Mouse (Mus musculus): ENCODE measurements around the gene Nedd9.

Nedd9 gene

DNA sequence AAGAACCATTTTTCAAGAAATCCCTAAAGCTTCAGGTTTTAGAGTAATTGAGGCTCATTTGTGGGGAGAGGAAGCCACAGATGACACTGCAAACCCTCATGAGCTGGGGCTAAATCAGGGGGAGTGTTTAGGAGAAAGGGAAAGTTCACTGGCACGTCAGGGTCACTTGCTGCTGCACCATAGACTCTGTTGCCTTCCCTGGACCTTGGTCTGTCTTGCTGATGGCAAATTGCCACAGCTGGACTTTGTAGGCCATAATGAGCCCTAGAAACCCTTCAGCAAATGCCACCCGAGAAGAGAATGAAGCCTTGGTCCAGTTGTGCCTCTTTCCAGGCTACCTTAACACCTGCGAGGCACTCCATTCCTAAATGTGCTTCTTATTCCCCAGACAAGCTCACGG, 66.8 kb downstream of the Nedd9 start:
- in situ Hi-C loops (cut with MboI; ENCODE audit: unreplicated experiment in 2 of 2): no loop called here

DNA sequence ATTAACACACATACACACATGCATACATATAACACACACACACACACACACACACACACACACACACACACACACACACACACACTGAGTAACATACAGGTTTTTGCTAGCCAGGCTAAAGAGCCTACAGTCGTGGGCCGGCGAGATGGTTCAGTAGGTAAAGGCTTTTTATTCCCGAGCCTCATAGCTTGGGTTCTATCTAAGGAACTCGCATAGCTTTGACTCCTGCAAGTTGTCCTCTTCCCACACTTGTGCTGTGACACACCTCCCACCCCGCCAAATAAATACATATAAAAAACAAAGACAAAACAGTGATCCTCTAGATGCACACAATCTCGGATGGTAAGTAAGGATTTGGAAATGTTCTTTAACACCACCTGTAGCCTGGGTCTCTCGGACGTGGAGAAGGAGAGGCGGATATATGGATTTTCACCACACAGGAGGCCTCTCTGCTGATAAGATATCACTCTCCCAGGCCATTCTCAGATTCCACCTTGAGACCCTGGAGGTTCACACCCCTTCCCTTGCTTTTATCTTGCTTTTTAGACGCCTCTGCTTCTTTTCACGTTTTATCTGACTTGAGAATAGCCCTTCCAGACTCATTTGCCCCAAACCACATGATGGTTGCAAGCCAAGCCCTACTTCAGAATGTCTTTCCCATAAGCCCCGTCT, 68.8 kb downstream of the Nedd9 start:
- in situ Hi-C loops (cut with MboI; ENCODE audit: unreplicated experiment in 2 of 2): no loop called here

DNA sequence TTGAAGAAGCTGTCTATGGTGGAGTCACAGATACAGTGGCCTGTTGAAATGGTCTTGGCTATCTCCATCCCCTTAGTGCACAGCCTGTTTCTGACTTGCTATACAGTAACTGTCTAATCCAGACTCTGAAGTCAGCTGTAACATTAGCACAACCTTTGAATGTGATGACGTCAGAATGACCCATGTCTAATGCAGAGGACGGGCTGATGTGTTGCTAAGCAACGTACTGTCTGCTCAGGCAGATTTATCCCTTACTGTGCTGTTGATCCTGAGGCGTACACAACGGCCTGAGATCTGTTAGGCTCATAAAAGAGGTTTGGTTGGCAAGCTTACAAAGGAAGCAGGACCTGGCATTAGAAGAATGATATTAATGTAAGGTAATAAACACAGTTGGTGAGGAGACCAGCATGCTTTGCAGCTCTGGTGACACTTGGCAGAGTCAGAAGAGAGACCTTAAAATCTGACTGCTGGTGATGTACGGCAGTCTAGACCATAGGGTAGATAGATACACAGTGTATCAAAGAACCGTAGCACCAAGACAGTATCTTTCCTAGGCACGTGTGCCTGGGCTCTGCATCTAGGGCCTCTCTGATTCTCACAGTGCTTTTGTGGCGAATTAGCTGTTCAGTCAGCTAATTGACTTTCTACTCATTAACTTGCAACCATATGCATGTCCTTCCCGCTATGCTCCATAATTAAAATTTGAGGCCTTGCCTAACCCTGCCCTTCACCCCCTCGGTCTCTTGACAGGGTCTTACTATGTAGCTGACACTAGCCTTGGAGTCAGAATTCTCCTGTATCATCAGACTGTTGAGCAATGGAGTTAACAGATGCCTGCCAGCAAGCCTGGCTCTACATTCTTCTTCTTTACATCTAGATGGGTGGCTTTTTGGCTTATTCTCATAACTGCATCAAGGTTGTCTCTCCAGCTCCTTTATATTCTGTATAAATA, 70.8 kb downstream of the Nedd9 start:
- in situ Hi-C loops (cut with MboI; ENCODE audit: unreplicated experiment in 2 of 2): no loop called here

DNA sequence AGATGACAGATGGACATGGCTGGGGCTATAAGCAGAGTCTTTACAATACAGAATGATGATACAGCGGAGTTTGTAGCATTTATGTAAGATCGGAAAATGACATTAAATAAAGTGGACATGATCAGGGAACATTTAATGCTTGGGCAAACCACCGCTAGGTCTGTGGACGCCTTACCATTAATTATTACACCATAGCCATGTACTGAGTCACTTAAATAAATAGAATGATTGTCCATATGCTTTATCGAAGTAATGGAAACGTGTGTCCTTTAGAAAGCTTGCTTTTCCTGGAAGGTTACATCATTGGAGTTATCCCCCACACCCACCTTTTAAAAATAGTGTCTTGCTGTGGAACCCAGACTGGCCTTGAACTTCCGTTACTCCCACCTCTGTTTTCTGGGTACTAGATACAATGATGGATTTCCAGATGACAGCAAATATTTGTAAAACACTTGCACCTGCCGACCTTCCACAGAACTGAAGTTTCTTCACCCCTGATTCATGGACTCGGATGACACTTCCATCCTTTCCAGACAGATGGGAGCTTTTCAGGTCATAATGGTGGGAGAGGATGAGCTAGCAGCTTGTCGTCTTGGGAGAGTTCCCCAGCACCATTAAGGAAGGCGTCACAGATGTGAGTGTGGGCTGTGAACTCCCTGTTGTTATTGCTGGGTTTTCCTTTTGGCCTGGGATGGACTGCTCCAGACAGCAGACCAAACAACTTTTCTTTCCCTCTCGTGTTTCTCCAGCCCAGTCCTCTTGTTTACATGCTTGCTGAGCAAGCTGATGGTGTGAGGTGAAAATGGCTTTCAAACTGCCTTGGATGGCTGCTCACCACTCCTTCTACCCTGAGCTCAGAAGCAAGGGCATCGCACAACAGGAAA, 76.7 kb downstream of the Nedd9 start:
- in situ Hi-C loops (cut with MboI; ENCODE audit: unreplicated experiment in 2 of 2): no loop called here

DNA sequence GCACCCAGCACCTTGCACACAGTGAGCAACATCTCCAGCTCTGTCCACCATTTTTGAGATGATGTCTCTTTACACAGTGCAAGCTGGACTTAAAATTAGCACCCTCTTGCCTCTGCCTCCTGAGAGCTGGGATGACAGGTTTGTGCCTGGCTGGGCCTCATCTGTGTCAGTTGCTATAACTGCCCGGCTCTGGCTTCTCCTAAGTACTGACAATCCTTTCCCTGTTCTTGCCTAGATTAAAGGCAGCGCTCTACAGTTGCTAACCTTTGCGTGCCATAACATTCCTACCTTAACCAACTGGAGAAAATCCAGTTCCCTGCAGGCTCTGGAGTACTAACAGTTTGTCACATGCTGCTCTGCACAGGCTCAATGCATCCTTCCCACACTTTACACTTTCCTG, 77.9 kb downstream of the Nedd9 start:
- in situ Hi-C loops (cut with MboI; ENCODE audit: unreplicated experiment in 2 of 2): no loop called here

DNA sequence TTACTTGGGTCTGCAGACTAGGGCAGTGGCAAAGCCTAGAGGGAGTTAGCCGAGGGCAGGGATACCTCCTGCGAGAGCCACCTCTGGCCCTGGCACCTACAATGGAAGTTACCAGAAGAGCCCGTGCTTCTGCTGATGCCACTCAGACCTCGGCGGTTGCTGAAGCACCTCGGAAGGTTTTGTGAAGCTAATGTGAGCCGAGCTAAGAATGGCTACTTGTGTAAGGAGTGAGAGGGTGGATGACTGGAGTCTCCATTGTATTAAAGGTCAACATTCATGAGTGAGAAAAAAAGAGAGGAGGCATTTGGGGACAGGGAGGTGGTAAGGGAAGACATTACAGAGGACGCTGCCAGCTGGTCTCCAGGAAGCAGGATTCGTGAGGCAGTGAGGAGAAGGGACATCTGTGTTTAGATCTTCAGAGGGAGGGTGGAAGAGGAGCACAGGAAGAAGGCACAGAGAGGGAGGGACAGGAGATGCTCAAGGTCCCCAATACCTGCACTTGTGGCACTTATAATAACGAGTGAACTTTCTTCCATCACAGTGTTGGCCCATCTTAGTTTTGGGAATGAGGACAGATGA, 78.7 kb downstream of the Nedd9 start:
- in situ Hi-C loops (cut with MboI; ENCODE audit: unreplicated experiment in 2 of 2): no loop called here

DNA sequence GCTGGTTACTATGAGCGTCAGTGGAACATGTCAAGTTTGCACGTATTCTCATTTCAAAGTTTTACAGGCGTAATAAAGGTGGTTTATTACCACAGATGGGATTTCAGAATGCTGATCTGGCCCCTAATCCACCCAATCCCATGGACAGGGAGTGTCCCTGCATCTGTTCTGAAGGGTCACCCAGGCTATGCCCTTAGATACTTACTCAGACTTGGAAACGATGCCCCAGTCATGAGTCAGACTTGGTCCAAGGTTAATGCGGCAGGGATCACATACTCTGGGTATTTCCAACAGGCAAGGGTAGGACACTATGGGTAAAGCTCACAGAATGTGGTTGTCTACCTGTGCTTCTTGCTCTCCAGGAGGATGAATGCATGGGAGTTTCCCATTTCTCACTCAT, 82.2 kb downstream of the Nedd9 start:
- in situ Hi-C loops (cut with MboI; ENCODE audit: unreplicated experiment in 2 of 2): no loop called here

DNA sequence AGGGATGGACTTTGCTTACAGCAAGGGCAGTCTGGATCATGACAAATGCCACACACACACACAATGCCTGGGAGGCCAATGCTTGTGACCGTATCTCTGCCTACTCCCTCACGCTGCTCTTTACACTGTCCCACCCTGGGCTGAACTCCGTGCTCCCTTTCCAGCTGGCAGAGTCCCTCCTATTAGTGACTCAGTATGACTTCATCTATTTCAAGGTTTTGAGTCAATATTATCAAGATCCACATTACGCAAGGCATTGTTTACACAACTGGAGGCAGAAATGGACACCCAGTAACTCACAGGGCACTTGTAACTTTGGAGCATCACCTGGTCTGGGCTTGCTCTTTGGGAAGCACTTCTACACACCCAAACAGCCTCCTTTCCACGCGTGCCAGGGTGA, 83.3 kb downstream of the Nedd9 start:
- in situ Hi-C loops (cut with MboI; ENCODE audit: unreplicated experiment in 2 of 2): no loop called here

DNA sequence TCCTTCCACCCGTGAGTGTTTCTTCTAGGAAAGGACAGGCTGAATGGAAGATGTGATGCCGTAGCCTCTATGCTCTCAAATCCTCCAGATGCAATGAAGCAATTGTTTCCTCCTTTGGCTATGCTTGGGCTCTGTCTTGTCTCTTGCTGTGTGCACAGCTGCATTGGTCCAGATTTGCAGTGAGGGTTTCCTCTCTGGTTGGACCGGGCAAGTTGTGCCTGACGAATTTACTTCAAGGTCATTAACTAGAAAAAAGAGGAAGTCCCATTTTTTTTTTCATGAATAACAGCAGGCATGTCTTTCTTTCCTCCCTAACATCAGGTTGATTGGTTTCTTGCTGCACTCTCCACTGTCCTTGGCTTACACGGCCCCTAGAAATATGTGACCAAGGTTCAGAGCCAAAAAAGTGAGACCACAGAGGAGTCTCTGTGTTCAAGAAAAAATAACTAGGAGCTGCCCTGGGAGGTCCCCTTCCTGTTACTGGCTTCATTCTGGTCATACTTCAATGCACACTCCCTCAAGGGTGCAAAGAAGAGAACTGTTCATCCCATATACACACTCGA, 84.6 kb downstream of the Nedd9 start:
- in situ Hi-C loops (cut with MboI; ENCODE audit: unreplicated experiment in 2 of 2): no loop called here

DNA sequence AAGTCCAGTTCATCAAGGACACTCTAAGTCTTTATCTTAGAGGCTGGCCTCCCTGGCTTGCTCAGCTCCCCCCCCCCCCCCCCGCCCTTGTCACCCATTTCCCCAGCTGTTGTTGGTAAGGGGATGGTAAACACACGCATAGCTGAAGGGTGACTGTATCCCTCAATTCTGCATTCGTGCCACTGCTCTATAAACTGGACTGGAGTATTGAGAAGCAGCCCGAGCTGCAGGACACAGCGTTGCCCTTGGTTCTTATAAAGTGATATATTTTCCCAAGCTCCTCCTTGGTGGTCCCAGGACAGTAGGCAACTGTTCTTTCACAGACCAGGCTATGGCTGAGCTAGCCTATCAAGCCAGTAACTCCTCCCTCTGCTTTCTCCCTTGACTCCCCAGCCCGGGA, 85.4 kb downstream of the Nedd9 start:
- in situ Hi-C loops (cut with MboI; ENCODE audit: unreplicated experiment in 2 of 2): no loop called here

DNA sequence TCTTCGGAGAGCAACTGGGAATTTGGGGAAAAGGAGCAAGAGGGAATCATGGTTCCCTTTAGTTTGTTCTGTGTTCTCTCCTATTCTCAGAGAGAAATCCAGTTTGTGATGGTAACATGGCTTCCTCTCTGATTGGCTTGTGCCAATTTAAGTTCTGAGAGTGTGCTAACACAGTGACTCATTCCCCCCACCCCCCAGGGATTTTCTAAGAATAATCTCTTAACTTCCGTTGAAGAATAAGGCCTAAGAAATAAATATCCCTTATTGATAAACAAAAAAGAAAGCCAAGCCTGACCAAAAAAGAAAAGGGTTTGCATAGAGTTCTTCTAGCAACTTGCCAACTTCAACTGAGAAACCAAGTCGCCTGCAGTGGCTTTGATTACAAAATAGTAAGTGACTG, 86.9 kb downstream of the Nedd9 start:
- in situ Hi-C loops (cut with MboI; ENCODE audit: unreplicated experiment in 2 of 2): no loop called here

DNA sequence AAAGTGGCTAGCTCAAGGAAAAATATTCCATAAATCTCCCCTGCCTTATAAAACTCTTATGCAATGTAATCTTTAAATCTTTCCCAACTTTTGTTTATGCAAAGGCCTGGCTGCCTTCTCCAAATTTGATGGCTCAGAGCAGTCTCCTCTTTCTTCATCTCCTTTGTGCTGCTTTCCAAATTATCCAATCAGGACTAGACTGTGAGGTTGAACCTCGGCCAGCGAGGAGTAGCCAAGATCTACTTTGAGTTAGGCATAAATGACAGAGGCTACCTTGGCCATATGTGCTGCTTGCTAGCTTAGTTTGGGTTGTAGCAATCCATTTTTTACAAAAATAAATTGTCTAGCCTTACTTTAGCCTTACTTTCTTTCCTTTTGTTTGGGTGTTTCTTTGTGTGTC, 95.0 kb downstream of the Nedd9 start:
- in situ Hi-C loops (cut with MboI; ENCODE audit: unreplicated experiment in 2 of 2): no loop called here

DNA sequence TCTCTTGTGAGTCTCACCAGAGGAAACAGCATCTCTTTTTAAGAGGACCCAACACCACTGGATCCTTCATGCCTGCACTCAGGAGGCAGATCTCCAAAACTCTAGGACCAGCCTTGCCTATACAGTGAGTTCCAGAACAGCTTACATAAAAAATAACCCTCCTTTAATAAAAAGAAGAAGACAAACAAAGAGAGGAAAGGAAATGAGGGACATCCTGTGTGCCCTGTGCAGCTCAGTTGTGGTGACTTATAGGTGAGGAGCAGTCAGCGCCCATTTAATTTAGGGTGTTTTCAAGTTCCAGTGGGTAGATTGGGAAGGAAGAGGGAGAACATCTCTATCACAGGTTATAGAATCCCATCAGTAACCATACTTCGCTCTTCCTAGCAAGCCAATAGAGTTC, 96.5 kb downstream of the Nedd9 start:
- in situ Hi-C loops (cut with MboI; ENCODE audit: unreplicated experiment in 2 of 2): no loop called here

DNA sequence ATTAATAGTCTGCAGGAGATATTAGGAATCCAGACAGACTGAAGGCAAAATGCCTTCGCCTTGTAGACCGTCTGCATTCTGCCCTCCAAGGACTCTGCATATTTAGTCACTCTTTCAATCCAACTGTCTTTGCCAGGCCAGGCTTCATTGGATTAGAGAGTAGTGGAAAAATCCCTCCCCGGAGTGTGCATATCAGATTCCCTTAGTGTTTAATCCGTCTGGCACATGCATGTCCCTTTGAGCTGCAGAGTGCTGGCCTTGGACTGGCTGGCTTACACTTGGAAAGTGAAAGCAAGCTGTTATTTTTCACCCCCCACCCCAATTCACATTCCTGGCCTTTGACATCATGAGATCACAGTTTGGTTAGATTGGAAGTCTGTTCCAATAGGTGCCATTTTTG, 100.6 kb downstream of the Nedd9 start:
- in situ Hi-C loops (cut with MboI; ENCODE audit: unreplicated experiment in 2 of 2): no loop called here

DNA sequence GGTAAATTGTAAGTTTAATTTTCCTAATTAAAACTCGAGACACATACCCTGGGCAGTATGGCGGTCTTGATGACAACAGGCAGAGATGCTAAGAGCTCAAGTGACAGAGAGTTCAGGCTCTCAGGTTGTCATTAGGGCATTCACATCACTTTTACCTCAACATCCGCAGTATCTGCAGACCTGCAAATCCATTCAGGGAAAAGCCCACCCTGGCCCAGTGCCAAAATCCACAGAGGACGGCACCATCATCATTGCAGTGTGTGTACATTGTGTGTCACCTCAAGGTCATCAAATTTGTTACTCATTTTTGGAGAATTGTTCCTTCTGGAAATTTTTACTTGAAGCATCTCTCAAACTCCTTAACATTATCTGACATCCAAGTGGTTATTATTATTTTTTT, 102.3 kb downstream of the Nedd9 start:
- in situ Hi-C loops (cut with MboI; ENCODE audit: unreplicated experiment in 2 of 2): no loop called here

DNA sequence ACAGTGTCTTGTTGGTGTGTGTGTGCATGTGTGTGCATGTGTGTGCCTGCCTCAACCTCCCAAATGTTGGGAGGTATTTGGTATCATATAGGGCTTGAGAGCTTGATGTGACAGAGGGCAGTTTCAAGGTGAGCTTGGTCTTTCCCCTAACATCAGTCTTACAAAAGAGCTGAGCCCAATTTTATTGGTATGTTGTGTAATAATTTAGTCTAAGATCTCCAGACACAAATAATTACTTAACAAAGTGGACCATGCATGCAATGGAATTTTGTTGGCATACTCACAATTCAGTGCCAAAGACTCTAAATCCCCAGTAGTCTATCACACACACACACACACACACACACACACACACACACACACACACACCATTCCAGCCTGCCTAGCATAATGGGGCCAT, 104.5 kb downstream of the Nedd9 start:
- in situ Hi-C loops (cut with MboI; ENCODE audit: unreplicated experiment in 2 of 2): no loop called here

DNA sequence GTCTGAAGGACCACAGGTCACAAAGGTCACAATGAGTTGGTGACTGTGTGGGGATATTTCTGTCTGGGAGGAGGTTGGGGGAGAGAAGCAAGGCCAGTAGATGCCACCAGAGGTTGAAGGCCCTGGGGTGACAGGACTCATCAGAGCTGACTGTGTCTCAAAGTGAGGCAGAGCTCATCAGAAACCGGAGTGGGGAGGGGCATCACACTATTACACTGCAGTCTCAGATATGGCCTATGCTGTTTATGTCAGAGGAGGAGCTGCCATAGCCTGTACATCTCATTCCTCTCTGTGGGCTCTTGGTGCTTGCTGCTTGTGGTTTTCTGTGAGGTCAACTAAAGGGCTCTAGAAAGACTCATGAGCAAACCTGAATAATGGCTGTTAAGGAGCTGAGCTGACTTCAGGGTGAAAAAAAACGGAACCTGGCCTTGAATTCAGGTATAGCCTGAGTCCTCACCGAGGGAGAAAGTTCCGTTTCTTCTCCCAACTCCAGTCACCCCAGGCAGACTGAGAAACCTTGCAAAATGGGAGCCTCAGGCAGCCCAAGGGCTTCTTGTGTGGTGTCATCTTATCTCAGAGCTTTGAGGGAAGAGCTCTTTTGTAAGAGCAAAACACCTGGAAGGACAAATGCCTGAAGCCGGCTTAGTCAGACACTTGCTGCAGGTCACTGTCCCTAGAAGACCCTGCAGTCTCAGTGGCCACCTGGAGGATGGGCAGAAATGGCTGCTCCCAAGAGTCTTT, 105.2 kb downstream of the Nedd9 start:
- in situ Hi-C loops (cut with MboI; ENCODE audit: unreplicated experiment in 2 of 2): no loop called here

DNA sequence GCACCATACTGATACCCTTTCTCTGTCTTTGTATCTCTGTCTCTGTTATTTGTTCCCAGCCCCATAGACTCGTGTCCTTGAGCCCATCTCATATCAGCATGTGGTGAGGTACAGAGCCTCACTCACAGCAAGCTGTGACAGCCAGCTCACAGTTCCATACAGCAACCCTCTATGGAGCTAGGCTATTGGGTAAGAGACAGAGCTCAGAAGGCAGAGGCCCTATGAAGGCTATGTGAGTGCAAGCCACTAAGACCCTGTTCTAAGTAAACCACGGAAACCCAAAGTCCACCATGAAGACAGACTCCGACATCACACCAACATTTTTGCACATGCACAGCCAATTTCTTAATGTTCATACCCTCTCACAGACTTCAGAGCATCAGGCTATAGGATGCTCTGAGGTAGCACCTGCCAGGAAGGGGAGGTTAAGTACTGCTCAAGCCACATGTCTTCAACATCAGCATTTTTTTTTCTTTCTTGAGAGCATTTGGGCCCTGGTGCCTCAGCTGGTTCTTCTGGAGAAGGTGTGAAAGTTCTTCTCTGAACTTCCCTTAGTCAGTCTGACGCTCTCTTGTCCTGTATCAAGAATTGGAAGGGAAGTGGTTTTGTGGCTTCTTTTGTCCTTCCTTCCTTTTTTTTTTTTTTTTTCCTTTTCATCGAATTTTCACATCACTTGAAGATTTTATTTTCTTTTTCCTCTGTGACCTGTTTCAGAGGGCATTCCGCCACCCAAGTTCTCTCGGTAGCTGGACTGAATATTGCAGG, 105.9 kb downstream of the Nedd9 start:
- in situ Hi-C loops (cut with MboI; ENCODE audit: unreplicated experiment in 2 of 2): no loop called here

DNA sequence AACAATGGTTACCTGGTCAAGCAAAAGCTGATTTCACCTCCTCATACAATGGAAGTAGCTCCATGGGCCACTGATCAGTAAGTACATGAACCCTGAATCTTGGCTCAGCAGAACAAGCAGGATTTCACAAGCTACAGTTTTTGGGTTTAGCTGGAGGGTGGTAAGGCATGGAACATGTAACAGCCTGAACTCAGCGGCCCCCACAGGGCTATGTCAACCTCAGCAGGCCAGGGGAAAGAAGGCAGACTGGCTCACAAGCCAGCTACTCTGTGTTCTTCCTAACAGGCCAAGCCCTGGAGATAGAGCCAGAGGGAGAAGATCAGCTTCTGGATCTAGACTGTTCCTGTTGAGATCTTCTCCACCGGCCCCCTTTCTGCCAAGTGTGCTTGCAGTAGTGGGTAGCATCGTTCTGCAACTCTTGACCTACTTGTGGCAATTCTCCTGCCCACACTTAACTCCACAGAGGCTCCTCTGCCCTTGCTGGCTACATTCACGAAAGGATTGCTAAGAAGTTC, 107.2 kb downstream of the Nedd9 start:
- in situ Hi-C loops (cut with MboI; ENCODE audit: unreplicated experiment in 2 of 2): no loop called here
